Mouse (Mus musculus) G1E (cell line): Measurements from ENCODE around the gene Kif1b.

ENCODE experiments used
- CTCF ChIP-seq: IDR thresholded peaks from 2 replicates; pipeline ENCODE4 v1.5.1; 2012; ENCODE audit warnings: low read depth, low read length, inconsistent platforms, mixed read lengths
- GATA1 ChIP-seq: IDR thresholded peaks from 2 replicates; pipeline ENCODE4 v1.6.1; 2012; ENCODE audit warnings: borderline replicate concordance, low read length, inconsistent platforms, mixed read lengths
- POLR2AphosphoS5 ChIP-seq: IDR thresholded peaks from 2 replicates; pipeline ENCODE4 v1.6.1; 2012; ENCODE audit warnings: low read depth, low read length, inconsistent platforms; ENCODE audit not compliant: insufficient replicate concordance

DNA sequence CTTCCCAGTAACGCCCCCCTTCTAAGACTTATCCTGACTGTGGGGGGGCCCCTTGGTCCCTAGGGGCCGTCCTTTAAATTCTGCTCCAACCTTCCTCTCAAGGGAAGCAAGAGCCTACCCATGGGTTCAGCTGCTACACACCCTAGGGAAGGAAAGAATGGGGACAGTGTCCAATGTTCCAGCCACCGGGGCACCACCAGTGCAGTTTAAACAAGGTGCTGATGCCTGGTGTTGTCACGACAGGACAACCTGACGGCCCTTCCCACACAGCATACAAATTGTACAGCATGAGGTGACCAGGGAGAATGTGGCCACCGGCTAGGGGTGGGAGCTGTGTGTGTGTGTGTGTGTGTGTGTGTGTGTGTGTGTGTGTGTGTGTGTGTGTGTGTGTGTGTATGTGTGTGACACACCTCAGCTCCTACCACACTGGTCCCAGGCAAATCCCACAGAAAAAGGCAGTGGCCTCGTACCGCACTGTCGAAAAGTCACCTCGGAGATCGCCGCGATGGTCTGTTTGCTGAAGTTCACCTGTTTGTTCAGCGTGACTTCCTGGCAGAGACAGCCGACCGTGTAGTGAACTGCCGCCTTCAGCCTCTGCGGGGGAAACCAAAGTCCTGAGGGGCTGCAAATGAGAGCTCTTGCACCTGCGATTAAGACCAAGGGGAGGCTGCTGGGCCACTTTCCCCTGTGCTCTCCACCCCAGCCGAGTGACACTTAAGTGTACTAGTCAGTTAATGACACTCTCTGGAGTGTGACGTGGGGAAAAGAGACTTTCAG, 175.5 kb downstream of the Kif1b start:
- no peak for TF ChIP-seq CTCF
- TF ChIP-seq POLR2AphosphoS5, result no peak
- TF ChIP-seq GATA1, result no peak
